Mouse (Mus musculus): ENCODE results near the gene Npsr1.

Gene Npsr1

DNA sequence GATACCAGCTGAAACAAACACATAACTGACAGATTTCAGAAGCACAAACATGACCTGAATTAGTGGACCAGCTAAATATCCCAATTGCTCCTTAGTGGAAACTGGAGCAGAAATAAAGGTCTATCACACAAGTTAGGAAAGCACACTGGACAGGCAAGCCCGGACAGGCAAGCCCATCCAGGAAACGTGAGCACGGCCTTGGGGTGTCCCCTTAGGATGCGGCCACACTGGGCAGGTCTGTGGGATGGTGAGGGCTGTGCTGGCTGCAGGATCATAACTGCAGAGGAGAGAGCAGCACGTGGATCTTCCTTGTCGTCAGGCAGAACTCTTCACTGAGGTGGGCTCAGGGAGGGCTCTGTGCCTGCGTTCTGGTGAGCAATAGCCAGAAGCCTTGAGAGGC lies at the start of gene Npsr1:
Gene Npsr1 (plus strand): TSS at position 301 of the 400 bp plus-strand sequence.
- DNase-seq, result no peak

DNA sequence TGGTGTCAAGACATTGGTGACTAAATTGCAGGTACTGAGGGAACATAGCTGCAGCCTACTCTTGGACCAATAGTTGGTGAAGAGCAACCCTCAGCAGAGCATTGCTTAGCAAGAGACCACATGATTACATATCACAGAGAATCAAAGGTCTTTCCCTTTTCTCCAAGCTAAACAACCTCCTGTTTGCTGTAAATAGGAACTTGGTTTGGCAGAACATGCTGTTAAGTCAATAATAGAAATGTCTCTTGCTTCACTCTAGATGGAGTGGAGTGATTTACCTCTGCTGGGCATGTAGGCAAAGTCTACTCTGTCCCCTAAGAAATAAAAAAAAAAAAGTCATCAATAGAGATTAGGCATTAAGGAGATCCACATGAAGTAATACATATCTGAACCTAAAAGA lies 46.3 kb upstream of the Npsr1 start:
- DNase-seq, result no peak

DNA sequence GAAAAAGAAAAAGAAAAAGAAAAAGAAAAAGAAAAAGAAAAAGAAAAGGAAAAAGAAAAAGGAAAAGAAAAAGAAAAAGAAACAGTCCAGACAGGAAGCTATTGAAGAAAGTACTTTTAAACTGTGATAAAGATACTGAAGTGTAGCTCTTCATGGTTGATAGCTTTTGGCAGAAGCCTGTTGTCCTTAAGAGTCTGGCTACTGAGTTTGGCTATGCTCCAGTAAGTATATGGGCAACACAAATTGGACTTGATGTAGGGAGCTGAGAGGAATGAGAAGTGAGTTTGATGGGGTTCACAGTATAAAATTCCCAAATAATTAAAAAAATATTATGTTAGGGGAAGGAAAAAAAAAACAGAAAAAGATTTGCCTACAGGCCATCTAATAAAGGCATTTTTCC lies 34.5 kb upstream of the Npsr1 start:
- DNase-seq, result no peak

DNA sequence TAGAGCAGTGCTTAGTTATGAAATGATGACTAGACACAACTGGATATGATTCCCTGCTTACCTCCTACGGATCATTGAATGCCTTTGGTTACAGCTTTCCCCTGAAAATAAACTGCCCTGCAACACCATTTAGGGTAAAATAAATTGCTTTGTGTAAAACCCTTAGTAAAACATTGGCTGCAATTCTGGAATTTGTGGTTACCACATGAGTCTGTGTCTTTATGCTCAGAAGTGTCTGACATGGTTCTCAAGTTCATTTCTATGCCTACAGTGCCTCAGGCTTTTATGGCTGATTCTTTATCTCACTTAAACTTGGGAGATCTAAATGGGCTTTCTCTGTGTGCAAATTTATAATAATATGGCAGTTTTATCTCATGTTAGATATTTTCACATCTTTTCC lies 26.1 kb upstream of the Npsr1 start:
- no peak for DNase-seq

DNA sequence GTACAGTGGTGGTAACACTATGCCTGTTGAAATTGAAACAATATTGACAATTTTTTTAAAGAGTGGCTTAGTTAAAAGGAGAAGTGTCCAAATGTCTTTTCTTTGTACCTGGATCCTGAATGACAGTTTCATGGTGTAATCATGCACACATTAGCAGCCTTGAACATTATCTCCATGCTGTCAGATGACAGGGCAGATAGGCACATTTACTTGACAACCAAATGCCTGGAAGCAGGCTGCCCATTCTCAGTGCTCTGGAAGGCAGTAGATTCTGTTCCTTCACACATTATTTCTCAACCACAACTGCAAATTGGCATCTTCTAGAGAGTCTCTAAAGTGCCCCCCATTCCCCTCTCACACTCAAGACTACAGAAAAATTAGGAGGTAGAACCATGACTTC lies 20.2 kb upstream of the Npsr1 start:
- DNase-seq, result no peak

DNA sequence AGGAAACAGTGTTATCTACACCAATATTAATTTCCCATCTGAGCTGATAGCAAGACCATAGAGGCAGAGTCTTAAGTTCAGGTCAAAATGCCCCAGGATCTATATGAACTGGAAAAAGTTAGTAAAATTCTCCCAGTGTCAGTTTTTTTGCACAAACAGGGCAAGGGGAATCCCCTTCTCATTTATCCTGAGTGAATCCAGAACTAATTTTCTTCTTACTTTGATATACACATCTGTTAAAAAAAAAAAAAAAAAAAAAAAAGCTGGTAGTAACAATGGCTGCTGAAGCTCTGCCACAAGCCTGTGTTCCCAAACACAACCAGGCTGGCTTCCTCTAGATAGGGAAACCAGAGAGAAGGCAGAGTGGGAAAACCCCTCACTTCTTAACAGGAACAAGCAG lies 5.9 kb upstream of the Npsr1 start:
- DNase-seq, result no peak

DNA sequence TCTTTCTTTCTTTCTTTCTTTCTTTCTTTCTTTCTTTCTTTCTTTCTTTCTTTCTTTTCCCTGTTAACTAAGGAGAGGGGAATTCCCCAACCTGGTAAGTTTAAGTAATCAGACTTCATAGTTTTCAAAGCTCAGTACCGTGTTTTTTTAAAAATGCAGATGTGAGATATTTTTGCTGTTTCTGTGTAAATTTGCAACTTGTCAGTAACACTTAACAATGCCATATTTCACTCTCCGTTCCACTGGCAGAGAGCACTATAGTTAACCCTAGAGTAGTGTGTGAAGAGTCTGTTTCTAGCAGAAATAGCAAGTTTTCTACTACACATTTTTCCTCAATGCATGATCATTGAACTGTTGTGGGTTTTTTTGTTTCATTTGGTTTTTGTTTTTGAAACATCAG lies 730 bp downstream of the Npsr1 start:
- DNase-seq, result no peak

DNA sequence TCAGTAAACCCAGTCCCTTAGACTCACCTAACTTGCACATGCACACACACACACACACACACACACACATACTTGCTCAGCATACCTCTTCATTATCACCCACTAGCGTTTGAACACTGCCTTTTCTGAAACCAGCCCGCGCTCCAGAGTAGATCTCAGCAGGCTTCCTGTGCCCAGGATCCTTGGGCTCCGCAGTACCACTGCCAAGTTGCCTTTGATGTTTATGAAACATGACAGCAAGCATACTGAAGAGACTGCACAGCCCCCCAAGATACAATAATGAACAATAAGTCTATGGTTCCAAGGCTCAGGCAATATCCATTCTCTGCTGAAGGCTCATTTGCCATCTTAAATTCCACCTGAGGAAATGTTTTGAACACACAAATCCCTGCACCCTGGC lies 1.8 kb downstream of the Npsr1 start:
- no peak for DNase-seq

DNA sequence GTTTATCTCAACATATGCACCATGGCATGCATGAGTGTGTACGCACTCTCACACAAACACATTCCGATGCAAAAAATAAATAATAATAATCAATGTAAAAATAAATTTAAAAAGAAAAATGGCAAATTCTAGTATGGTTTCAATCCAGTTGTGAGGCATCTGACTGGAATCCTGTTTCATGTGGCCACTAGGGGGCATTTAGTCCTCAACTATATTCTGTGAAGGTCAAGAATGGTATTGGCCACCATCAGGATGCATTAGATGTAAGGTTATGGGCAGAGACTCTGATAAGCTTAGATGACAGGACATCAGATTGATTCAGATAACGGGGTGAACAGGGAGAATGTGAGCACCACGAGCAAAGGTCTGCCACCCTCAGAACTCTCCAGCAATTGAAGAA lies 21.6 kb downstream of the Npsr1 start:
- peak; percentile 35 to 44 for DNase-seq

DNA sequence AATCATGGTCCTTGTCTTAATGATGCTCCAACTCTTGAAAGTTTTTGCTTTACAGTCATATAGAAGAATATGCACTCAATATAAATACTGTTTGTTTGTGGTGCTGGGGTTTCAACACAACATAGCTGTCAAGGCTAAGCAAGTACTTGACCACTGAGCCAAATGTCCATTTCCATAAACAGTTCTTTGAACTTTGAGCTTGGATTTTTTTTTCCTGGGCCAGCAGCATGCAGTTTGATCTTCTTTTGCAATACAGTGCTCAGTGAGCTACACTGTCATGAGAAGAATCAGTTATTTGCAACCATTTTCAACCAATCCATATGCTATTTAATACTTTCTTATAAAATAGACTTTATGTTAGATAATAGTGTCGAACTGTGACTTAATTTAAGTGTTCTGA lies 35.3 kb downstream of the Npsr1 start:
- DNase-seq, result no peak

DNA sequence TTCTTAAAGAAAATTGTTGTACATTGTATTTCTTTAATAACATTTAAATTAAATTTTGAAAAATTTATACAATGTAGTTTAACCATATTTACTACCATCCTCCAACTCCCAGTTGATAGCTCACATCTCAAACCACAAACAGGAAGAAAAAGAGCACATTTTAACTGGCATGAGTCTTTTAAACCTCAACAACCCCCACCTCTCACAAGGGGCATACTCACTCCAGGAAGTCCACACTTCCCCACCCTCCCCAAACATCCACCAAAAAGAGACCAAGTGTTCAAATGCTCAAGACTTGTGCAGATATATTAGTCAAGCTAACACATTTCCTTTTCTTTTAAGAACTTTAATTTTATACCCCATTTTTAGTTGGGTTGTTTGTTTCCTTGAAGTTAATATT lies 38.6 kb downstream of the Npsr1 start:
- DNase-seq, result no peak

DNA sequence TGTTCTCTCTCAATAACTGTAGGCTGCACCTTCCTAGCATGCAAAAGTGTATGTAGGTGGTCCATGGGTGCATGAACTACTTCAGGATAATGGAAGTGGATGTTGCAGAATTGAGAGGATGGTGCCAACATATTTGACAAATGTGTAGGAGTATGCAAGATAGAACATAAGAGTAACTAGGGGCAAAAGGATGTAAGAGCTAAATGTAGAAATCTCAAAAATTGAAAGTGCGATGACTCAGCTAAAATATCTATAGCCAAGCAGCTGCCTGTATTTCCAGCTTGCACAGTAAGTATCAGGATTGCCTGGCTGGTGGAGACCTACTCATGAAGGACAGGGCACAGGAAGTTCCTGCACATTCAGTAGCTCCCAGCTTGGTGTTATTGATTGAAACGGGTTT lies 46.5 kb downstream of the Npsr1 start:
- DNase-seq, result no peak

DNA sequence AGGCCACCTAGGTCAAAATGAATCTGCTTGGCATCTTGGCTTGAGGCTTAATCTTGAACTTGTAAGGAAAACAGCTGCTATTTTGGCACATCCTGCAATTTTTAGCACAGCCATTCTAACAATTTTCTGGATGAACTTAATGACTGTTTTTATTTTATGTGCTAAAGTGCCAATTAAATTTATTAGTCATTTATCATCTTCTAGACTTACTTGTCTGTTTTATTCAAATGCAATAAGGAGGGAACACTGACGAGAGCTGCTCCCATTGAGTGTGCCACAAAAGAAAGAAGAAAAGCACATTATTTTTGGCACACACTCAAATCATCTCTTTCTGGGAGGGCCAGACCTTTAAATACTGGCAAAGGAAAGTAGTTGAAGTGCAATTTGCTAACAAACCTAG lies 59.4 kb downstream of the Npsr1 start:
- no peak for DNase-seq

DNA sequence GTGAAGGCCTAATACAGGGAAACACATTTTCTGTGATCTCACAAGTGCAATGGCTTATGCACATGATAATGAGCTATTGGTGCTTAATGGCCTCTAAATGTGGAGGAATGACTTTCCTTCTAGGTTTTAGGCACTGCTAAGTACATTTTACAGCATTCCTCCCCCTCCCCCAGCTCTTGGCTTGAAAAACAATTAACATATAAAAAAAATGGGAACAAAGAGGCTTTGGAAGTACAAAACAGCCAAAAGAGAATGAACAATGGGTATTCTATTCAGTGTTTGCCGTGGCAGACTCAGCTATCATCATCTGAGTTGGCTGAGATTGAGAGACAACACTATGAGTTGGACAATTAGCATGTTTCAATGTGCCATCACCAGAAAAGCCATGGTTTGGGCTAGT lies 62.6 kb downstream of the Npsr1 start:
- DNase-seq, result no peak

DNA sequence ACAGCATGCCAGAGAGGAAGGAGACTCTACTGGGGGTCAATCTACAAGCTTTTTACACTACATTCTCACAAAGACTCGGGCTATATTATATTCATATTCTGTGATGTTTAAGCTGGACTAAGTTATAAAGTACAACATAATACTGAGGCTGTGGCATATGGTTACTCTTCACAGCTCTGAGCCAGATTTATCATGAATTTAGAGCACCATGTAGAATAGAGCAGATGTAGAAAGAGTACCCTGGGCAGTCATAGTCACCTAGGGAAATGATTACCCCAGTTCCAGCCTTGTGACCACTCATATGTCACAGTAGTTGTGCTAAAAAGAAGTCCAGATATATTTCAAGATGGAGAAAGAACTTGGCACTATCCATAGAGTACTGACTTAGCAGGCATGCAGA lies 70.7 kb downstream of the Npsr1 start:
- no peak for DNase-seq

DNA sequence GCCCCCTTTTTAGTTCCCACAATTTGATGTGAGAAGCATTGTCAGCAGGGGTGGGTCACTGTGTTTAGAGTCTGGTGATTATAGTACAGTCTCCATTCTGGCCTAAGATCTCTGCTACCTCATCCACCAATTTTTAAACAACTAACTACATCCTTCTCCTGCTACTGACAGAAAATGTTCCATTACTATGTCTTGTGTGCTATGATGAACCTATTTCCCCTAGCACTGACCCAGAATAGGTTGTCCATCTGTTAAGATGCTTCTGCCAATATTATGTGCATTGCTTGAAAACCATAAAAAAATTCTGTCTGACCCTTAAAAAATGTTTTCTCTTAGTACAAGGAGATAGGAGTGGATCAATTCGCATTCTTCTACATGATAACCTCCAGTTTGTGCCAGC lies 72.9 kb downstream of the Npsr1 start:
- no peak for DNase-seq

DNA sequence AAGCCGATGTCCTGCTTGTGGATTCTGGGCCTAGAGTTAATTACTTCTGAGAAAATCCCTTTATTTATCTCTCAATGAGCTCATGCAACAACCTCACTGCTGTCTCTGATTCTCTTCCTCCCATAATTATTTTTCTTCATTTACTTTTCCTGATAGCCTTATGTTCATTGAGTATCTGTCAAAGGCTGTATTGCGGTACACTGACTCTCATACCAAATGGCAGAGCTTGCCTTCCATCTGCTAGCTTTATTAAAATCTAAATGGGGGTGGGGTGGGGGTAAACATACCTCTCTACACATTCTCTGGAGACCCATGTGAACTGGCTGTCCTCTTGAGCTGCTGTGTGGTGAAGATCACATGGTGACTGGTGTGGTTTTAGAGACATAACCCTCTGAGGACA lies 80.9 kb downstream of the Npsr1 start:
- no peak for DNase-seq

DNA sequence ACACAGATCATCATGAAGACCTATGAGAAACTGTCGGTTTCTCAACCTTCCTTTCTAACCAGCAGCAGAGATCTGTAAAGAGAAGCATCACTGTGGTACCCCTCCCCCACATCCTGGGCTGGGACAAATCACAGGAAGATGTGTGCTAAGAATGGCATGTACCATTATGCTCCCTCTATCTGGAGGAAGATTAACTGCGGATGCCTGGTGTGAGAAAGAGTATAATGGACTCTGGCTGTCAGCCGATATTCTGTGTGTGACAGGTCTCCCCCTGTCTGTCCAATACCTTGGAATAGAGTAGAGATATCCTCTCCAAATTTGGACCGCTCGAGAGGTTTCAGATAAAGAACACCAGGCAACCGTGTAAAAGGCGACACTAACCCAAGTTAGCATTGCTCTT lies 83.1 kb downstream of the Npsr1 start:
- DNase-seq, result no peak

DNA sequence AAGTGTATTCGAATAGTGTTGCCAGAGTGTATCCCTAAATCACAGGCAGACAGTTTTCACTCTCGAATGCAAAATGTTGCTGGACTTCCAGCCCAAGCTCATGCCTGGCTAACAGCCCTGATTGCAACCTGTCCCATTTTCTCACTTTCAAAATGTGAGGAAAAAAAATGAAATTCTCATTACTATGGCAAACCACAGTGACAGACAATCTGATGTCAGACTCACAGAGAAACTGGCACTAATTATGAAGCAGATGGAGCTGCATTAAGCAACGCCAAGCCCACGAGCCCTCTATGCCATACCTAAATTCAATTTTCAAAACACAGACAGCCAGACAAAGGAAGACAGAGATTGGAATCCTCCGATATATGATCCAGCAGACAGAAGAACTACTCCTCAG lies 88.5 kb downstream of the Npsr1 start:
- peak; percentile 33 to 36 for DNase-seq

DNA sequence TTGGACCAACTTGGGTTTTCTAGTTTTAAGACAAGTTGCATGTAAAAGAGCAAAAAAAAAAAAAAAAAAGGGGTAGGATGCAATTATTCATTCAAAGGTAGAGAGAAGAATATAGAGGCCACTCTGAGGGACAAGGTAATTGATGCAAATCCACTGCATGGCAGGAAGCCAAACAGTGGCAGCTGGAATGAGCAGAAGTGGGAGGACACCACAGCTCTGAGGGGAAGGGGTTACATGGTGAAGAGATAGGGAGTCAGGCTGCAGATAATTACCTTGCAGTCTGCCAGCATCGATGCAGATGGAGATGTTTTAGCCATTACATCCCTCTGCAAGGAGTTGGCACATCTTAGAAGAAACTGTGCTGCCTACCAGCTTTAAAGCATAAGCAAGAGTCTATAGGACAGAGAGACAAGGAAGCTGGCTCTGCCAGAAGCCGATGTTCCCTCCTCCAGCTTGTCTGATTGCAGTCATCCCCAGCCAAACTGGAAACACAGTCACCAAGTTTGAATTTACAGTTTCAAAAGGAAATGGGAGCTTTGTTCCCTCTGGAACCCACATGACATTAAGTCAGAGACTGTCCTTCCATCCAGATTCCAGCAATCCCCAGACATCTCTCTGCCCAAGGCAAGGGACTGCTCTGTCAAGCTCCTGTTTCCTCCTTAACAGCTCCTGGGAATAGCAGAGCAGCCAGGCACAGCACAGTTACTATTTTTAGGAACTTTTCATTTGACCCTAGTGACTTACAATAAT lies 91.9 kb downstream of the Npsr1 start:
- no peak for DNase-seq

DNA sequence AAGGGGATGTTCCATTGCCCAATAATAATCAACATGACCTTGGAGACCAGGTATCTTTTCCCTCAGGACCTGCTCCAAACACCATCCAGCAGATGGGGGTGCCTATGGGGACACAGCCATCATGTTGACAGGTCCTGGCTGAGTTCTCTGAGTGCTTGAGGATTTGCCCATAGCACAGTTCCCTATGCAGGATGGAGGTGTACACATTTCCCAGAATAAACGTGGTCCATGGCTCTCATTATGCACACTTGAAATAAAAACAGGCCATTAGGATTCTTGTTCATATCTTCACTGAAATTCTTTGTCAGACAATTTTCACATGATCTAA lies 92.4 kb downstream of the Npsr1 start:
- no peak for DNase-seq

DNA sequence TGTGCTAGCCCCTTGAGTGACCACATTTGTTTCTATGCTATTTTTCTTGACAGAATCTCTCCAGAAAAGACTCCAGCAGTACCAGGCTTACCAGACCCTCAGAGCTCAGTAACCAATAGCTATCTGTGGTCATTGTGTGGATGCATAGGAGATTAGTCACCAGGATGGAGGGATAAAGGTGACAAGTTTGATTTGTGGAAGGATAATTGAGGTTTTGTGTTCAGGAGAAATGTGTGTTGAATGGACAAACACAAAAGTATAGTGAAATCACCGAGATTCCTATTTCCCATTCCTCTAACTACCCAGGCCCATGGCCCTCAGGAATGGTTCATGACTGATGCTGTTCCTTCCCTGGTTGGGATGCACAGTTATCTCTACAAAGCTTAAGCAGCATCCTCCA lies 100.5 kb downstream of the Npsr1 start:
- DNase-seq, result no peak

DNA sequence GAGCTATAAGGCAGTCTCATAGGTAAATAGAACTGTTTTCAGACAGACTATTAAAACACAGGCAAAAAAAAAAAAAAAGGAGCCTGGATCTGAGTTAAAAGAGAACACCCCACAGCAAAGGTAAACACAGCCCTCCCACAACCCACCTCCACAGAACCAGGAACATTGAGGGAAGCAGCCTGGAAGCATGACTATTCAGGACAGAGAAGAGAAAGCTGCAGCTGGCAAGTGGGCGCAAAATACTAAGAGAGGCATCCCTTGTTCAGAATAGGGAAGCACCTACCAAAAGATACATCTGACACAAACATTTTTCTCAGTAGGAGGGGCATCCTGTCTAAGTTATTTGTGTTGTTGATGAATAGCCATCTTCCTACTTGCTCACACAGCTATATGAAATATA lies 113.8 kb downstream of the Npsr1 start:
- DNase-seq, result no peak

DNA sequence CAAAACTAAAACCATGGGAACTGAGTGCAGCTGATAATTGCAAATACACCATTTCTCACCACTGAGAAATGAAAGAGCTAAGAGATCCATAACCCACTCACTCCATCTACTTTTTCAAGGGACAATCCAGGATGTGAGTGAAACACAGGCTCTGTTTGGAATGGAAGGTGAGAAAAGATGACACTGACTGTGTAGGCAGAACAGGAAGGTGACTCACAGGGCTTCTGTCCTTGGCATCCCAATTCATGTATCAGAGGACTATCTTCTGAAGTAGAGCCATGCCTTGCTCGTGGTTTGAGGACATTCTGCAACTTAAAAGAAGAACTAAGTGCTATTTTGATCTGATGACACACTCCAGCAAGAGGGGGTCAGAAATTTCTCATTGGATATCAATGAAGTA lies 119.9 kb downstream of the Npsr1 start:
- no peak for DNase-seq

DNA sequence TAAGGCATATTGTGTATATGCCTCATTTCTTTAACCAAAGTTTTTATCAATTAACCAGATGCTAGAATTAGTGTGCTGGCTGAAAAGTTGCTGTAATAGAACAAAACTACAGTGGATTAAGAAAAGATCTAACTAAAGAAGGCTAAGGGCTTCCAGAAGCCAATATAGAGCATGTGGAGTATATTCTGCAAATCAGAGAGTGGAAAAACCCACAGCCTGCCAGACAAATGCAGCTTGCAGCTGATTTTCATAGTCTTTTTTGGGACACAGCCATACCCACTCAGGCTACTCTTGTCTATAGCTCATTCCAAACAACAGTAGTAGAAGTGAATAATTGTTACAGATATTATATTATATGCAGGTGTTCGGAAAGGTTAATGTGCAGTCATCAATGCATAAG lies 138.7 kb downstream of the Npsr1 start:
- no peak for DNase-seq

DNA sequence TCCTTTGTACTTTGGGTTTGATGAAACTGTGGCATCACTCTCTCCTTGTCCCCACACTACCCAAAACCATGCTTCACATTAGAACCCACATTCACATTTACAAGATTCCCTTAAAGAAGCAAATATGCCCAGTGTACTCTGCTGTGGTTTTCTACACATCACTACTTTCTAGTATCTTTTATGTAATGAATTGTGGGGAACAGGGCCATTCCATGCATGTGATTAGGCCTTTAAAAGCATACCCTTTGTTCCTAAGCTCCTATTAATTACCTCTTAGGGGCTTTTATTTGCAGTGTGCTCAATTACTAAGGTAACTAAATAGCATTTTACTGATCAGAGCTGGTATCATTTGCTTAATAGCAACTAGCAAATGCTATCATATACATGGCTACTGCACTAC lies 149.8 kb downstream of the Npsr1 start:
- DNase-seq, result no peak

All from cerebellum, adult 18-20 months (tissue).